Mouse (Mus musculus) fat pad, adult 2 months (tissue): Measurements from ENCODE around the gene Upf2.
"Not testable (repeated sequence)": the region's sequence is repeated elsewhere in the genome, so short reads cannot be mapped to it uniquely, and the experiment has no call there.

Source experiments
- DNase-seq: peaks from one replicate; pipeline ENCODE4 v3.0.0-alpha.2; 2011; ENCODE audit warnings: low read depth, low spot score; ENCODE audit errors: extremely low read depth

Gene Upf2

GRCm38 (mm10) chr2:6067341-6067740 is 116.1 kb downstream of the Upf2 start:
- no peak for DNase-seq

DNA sequence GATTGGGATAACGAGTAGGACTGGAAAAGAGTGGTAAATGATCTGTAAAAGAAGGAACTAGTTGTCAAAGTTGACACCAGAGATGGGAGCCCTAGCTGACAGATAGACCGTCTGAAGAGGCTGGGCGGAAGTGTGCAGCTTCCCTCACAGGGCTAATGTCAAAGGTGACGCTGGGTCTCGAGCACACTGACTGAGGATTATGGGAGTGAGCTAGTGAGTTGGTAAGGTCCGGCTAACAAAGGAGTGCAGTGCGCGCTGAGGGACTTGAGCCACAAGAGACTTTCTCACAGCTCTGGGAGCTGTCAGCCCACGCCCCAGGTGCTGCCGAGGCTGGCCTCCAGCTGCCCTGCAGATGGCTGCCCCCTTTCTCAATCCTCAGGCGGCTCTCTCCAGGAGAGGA is 119.7 kb downstream of the Upf2 start:
- no peak for DNase-seq

DNA sequence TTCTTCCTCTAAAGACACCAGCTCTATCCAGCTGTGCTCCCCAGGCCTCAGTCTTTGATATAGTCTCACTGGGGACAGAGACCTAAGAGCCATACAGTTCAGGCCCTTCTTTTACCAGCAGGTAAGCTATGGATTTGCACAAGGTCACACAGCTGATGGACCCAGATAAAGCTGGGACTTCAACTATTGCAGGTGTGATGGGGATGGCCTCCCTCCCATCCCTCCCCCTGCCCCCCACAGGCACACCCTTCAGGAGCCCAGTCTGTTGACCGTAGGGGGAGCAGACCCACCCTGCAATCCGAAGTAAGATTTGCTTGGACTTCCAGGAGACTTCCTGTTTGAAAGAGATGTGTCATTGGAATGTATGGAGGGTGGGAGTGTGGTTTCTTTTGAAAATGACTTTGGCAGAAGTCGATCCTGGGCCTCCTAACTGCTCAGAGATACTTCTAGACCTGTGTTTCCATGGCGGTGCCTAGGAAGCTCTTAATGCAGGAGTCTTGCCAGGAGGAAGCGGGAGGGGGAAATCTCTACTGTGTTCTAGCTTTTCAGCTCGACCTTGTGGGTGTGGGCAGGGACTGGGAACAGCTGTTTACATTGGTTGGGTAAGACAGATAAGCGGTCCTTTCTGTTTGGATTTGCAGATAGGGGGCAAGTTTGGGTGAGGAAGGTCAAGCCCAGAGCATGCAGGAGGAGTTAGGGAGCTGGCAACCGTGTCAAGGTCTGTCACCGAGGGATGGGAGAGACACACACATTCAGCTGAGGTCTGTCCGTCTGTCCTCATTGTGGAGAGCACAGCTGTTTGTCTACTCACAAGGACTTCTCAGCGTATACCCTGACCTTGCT is 120.5 kb downstream of the Upf2 start:
- DNase-seq, result no peak

DNA sequence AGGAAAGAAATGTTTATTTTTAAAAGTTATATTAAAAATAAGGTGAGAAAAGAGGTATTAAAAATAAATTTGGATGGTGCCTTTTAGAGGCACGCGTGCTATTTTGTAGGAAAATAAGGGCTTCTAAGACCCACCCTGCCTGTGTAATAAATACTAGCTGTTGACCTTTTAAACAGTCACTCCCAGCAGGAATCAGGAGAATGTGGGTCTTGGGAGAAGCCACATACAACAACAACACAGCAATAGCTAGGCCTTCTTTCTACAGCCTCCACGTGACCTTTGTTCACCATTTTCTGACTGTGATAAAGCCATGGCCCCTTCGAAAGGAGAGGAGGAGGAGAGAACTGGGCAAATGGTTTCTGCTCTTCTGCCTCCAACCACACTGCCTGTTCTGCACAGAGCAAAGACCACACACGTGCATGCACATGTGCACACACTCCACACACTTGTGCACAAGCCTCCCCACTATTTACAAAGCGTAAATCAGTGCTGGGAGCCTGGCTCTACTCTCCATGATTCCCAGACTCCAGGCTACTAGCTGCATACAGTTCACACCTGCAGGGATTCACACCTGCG is 121.5 kb downstream of the Upf2 start:
- DNase-seq, result no peak

- no peak for DNase-seq
Measured at GRCm38 (mm10) chr2:6074891-6075529, 123.7 kb downstream of the Upf2 start.

DNA sequence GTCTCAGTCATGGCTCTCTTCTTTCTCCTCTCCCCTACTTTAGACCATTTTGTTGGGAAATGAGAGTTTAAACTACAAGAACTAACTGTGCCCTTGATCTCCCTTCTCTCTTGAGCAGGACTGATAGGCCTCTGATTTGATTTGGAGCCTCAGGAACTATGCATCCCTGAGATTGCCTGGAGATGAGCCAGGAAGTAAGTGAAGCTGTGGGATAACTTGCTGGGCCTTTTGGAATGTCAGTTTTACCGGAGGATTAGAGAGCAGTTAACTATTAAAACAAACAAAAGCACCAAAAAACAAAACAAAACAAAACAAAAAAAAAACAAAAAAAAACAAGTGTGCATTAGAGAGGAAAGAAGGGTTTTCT is 124.2 kb downstream of the Upf2 start:
- DNase-seq, result no peak

- DNase-seq, result no peak
Measured at GRCm38 (mm10) chr2:6080037-6080436, 128.8 kb downstream of the Upf2 start.

GRCm38 (mm10) chr2:6081108-6081507 is 129.8 kb downstream of the Upf2 start:
- DNase-seq, result peak; percentile 59

DNA sequence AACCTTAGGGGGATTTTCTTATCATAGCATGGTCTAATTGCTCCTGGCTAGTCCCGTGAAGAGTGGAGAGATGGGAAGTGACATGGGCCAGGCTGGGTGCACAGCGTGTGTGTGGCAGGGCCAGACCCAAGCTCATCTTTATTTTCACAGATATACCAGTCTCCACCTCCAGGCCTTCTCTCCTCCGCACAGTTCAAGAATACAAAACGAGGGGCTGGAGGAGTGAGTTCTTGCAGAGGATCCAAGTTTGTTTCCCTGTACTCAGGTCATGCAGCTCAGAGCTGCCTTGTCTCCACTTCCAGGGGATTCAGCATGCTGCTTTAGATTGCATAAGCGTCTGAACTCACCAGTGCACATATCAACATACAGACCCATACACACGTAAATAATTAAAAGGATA is 131.3 kb downstream of the Upf2 start:
- no peak for DNase-seq

- DNase-seq, result peak; percentile 43
Measured at GRCm38 (mm10) chr2:6083696-6084095, 132.4 kb downstream of the Upf2 start.

- DNase-seq, result no peak
Measured at GRCm38 (mm10) chr2:6085622-6086530, 134.6 kb downstream of the Upf2 start.

DNA sequence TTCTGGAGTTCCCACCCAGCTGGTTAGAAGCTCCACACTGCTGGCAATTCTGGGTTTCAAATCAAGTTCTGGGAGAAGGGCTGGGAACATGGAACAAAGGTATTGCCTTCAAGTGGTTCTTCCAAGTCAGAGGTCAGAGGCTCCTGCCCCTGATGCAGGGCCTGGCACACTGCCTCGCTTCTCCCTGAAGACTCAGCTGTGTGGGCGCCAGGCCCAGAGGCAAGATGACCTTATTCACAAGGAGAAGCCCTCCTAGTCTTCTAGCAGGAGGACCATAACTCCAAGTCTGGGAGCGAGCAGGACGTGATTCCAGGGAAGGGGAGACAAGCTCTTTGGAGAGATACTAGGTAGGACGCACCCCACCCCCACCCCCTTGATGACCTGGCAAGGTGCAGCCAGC is 135.9 kb downstream of the Upf2 start:
- DNase-seq, result no peak

GRCm38 (mm10) chr2:6089941-6090340 is 138.7 kb downstream of the Upf2 start:
- DNase-seq, result not testable (repeated sequence)

- no peak for DNase-seq
Measured at GRCm38 (mm10) chr2:6097113-6097716, 145.9 kb downstream of the Upf2 start.

DNA sequence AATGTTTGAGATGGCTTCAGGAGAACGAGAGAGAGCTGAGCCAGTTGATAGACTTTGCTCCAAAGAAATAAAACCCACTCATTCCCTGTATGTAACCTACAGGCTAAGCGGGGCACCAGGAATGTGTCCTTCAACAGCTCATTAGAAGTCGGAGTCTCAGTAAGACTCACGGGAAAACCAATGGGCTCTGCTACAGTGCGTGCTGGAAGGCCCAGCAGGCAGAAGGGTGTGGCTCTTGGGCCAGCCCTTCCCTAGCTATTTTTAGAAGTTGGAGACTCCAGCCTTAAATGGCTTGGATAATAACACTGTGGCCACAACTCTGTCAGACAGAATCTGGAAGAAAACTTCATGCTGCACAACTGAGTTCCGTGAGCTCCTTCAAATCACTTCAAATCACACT is 147.7 kb downstream of the Upf2 start:
- no peak for DNase-seq

GRCm38 (mm10) chr2:6099443-6099842 is 148.2 kb downstream of the Upf2 start:
- DNase-seq, result no peak

DNA sequence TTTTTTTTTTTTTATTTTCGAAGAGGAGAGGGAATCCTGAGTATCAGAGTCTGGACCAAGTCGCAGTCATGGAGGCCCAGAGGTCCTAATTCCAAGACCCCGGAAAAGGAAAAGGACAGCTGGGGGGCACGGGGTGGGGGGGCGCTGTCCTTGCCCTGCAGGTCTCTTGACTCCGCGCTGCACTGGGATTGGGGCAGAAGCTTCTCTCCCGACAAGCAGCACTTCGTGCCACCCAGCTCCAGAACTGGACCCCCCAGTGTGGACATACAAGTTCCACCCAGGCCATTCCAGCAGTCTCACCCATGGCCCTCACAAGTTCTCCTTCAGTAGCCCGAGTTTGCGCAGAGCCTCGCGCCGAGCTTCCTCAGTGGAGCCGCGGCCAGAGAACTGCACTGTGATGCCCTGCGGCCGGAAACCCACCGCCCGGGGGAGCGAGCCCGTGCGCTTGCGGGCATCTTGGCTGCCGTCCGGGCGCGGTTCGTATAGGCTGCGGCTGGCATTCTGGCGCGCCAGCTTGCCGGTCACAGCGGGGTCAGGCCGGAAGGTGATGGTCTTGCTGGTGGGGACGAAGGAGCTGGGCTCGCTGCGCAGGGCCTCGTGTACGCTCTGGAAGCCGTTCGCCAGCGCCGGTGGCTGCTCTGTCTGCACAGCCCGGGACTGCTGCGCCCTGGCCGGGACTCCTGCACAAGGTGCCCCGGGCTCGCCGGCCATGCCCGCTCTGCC is 148.9 kb downstream of the Upf2 start:
- no peak for DNase-seq

- DNase-seq, result no peak
Measured at GRCm38 (mm10) chr2:6100755-6101154, 149.5 kb downstream of the Upf2 start.

- DNase-seq, result no peak
Measured at GRCm38 (mm10) chr2:6105437-6105836, 154.2 kb downstream of the Upf2 start.
